Mouse (Mus musculus) cerebellum, postnatal 14 days (tissue): ENCODE measurements around the gene Olfr1458.

Source experiments
- DNase-seq, 2 experiments: peaks; one replicate each; pipeline ENCODE4 v3.0.0; 2021; ENCODE audit warnings: mixed read lengths in 2 of 2

Olfr1458 gene

DNA sequence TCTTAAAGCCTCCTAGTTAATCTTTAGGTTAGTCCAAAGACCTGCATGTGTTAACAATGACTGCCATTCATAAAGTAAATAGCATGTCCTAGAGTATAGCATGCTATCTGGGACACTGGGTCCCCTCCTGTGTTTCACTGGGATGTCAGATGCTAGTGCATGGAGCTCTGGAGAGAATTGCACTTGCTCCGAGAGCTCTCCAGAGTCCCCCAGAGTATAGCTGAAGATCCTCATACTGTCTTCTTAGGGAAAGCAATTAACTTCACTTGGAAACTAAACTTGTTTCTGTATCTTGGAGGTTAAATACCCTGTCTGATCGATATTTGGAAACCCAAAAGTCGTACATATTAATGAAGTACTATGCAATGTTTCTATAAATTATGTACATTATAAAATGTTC lies at the start of gene Olfr1458:
Gene Olfr1458, minus strand, starts transcription at position 101 of the 400 bp plus-strand sequence.
- no peak for DNase-seq

DNA sequence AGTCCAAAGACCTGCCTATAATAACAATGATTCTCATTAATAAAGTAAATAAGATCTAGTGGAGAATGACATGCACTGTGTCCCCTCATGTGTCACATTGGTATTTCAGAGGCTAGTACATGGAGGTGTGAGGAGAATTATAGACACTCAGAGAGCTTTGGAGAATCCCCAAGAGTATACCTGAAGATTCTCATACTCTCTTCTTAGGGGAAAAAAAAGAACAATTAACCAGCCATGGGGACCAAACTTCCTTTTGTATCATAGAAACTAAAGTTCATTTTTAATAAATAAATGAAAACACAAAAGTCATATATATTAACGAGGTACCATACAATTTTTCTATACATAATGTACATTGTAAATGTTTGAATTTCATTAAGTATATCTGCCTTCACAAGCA lies 42.9 kb upstream of the Olfr1458 start, which contains the start of gene Olfr1459:
Gene Olfr1459, minus strand, starts transcription at position 101 of the 400 bp plus-strand sequence.
- no peak for DNase-seq

DNA sequence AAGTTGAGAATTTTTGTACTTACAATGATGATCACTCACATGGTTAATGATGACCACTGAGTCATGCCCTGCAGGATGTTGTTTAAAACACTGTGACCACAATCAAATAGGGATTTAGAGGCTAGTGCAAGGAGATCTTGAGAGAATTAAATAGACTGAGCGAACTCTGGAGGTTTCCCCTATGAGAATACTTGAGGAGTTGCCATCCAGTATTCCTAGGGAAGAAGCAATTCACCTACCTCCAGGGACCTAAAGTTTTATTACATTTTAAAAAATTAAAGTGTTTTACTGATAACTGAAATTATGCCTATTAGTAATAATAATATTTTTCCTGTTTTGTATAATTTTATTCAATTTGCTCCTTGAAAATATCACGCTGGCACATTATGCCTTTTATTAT lies 8.8 kb downstream of the Olfr1458 start, which contains the start of gene Olfr1457:
Gene Olfr1457, minus strand, starts transcription at position 101 of the 400 bp plus-strand sequence.
- DNase-seq = no peak

DNA sequence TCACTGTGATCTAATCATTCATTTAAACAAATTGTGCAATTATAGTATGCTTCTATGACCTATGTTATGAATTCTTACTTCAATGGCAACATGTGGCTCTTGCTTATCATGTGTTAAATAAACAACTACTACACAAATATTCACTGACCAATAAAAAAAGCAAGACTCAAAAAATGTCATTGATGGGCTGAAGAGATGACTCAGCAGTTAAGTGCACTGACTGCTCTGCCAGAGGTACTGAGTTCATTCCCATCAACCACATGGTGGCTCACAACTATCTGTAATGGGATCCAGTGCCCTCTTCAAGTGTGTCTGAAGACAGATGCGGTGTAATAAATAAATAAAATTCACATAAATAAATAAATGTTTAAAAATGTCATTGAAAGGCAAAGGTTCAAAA lies 12.7 kb downstream of the Olfr1458 start:
- DNase-seq = no peak

DNA sequence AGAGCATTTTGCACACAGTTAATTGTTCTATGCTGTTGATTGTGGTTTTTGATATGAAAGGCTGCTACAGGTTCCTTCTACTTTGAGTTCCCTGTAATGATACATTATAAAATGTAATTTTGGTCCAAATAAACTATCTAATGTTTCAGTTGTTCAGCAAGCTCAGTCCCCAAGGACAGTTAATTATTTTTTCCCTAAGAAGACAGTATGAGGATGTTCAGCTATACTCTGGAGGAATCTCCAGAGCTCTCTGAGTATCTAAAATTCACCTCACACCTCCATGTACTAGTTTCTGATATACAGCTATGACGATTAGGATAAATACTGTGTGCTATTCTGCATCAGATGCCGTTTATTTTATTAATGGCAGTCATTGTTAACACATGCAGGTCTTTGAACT lies 46.3 kb downstream of the Olfr1458 start, which contains the start of gene Olfr1454:
Gene Olfr1454, plus strand, starts transcription at position 301 of the 400 bp plus-strand sequence.
- DNase-seq = no peak
